Mouse (Mus musculus) kidney, embryonic 16.5 days (tissue): ENCODE data around the gene Hist1h2ad. TPM values are rescaled to one million over a fixed set of nuclear protein-coding genes. Genes with fewer than 3 reads are reported as not detected.
A peak's percentile ranks its signal among the peaks of the same experiment; 100 is the strongest.
"Not testable (repeated sequence)": the region's sequence is repeated elsewhere in the genome, so short reads cannot be mapped to it uniquely, and the experiment has no call there.

ENCODE experiments used
- ATAC-seq: fragments of 200-750 bp; cut with Nextera tagmentation; 2 replicates; pipeline ENCODE4 v1.8.0; 2017; ENCODE audit warnings: moderate TSS enrichment; ENCODE audit not compliant: low FRiP score, low TSS enrichment
- H3K27ac ChIP-seq: fragments of 300-500 bp; sonication (generic); 2 replicates; pipeline ENCODE4 v1.5.1; 2014; ENCODE audit warnings: low read length
- H3K27me3 ChIP-seq: fragments of 300-500 bp; sonication (generic); 2 replicates; pipeline ENCODE4 v1.6.1; 2014; ENCODE audit warnings: low read length, control low read depth, mixed read lengths; ENCODE audit not compliant: insufficient read depth
- H3K36me3 ChIP-seq: fragments of 300-500 bp; sonication (generic); 2 replicates; pipeline ENCODE4 v1.6.1; 2014; ENCODE audit warnings: low read length, control low read depth, mixed read lengths; ENCODE audit not compliant: insufficient read depth
- H3K4me1 ChIP-seq: fragments of 300-500 bp; sonication (generic); 2 replicates; pipeline ENCODE4 v1.6.1; 2014; ENCODE audit warnings: low read length, control low read depth, mixed read lengths; ENCODE audit not compliant: insufficient read depth
- H3K4me2 ChIP-seq: fragments of 300-500 bp; sonication (generic); replicated peaks from 2 replicates; pipeline ENCODE4 v1.6.1; 2014; ENCODE audit warnings: low read depth, low read length
- H3K4me3 ChIP-seq: fragments of 300-500 bp; sonication (generic); 2 replicates; pipeline ENCODE4 v1.5.1; 2014; ENCODE audit warnings: mild to moderate bottlenecking, low read length
- H3K9ac ChIP-seq: fragments of 300-500 bp; sonication (generic); replicated peaks from 2 replicates; pipeline ENCODE4 v1.6.1; 2014; ENCODE audit warnings: low read length
- H3K9me3 ChIP-seq: fragments of 300-500 bp; sonication (generic); 2 replicates; pipeline ENCODE4 v1.6.1; 2016; ENCODE audit warnings: low read length, control low read depth
- WGBS: fragments of 180-500 bp; shearing (Covaris S2); extraction: QIAGEN DNeasy Blood & Tissue Kit; methylation state at CpG from one replicate; pipeline ENCODE4 v1.1.7; 2014; 5-methylcytosine and 5-hydroxymethylcytosine counted together
- polyA plus RNA-seq: library from polyadenylated mRNA; unstranded; fragments of >200 nt; fragmentation: Nextera tagmentation; extraction: Ambion mirVana; gene quantifications from 2 replicates; pipeline ENCODE4 v1.2.1, GENCODE M21; 2015

Gene Hist1h2ad
- polyA plus RNA-seq, 1 experiment from 2014 or later, result 3.0 TPM

DNA sequence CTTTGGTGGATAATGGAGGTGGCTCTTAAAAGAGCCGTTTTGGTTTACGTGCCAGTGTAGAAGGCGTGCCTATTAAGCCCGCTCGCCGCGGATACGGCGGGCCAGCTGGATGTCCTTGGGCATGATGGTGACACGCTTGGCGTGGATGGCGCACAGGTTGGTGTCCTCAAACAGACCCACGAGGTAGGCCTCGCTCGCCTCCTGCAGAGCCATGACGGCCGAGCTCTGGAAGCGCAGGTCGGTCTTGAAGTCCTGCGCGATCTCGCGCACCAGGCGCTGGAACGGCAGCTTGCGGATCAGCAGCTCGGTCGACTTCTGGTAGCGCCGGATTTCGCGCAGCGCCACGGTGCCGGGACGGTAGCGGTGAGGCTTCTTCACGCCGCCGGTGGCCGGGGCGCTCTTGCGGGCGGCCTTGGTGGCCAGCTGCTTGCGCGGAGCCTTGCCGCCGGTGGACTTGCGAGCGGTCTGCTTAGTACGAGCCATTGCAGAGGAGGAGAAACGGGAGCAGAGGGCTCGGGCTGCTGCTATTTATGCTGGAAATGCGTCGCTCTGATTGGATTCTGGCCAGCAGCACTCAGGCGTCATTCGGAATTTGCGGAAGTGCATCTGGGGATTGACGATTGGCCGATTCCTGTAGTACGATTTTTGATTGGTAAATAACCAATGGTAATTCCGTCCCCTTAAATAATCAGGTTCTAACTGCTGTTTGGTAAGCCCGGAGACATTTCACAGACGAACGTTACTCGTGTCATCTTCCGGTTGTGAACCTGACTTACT, 12.1 kb upstream of the Hist1h2ad start, which contains the start of gene Hist1h3e:
Gene Hist1h3e, minus strand, starts transcription at position 487 of the 777 bp plus-strand sequence.
- H3K4me2 ChIP-seq, result peak within 1 kb of the TSS; percentile 77
- not testable (repeated sequence) for H3K36me3 ChIP-seq, H3K9me3 ChIP-seq, H3K27me3 ChIP-seq, H3K4me1 ChIP-seq
- peak within 1 kb of the TSS; percentile 47 for H3K4me3 ChIP-seq
- H3K27ac ChIP-seq, result peak within 1 kb of the TSS; percentile 100
- peak within 1 kb of the TSS; percentile 74 for H3K9ac ChIP-seq
- ATAC-seq, result peak; percentile 95
- 1% methylated on average over 55 of the region's 67 CpGs for WGBS

DNA sequence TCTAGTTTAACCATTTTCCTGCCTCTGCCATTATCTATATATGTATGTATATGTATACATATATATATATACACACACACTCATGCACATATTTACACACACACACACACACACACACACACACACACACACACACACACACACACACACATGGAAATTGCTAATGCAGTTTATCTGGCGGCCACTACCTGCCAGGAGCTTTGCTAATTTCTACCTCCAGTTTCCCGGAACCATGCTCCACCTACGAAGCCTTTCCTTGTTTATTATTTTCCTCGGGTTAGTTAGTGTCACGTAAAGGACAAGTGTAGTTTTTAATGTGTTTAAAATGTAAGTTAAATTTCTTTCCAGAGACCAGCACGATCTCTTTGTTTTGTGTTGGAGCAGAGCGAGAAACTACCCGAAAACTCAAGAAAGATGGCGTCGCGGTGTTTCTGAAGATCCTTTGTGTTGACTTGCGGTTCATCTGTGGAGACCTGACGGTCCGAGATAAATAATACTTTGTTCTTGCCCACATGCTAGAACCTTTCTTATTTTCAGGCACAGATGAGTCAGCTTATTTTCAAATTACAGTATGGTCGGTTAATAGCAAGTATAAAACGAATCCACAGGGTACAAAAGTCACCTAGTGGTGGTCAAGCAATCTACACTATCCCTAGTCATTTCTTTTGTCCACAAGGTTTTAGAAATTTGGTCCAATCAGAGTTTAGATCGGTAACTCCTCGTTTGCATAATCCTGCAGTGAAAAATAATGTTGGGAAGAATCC, 11.3 kb upstream of the Hist1h2ad start:
- no peaks in the 10 kb centered on the region for H3K27me3 ChIP-seq
- no peaks in the 10 kb centered on the region for H3K36me3 ChIP-seq
- peak overlapping the region; percentile 37 for H3K4me3 ChIP-seq
- ATAC-seq, result peak; percentile 64
- H3K9me3 ChIP-seq, result no peaks in the 10 kb centered on the region
- H3K4me1 ChIP-seq, result no peaks in the 10 kb centered on the region; the same call in 1 of the 2 replicates
- H3K4me2 ChIP-seq, result peak overlapping the region; percentile 77
- H3K9ac ChIP-seq, result peak overlapping the region; percentile 74
- H3K27ac ChIP-seq, result peak overlapping the region; percentile 100
- WGBS, result 3% methylated on average over 18 of the region's 18 CpGs

DNA sequence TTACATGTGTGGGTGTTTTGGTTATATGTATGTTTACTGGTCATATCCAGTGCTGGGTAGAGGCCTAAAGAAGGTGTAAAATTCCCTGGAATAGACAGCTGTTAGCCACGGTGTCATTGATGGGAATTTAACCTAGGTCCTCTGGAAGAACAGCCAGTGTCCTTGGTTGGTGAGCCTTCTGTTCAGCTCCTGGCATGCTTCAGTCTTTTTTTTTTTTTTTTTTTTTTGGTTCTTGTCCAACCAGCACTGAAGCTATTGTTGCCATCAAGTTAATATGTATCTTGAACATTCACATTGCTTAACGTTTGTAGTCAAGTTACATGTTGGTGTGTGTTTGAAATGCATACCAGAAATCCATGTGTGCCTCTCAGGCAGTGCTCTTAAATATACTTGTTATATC, 9.7 kb upstream of the Hist1h2ad start:
- Histone ChIP-seq H3K36me3 (no peaks in the 10 kb centered on the region), H3K9me3 (no peaks in the 10 kb centered on the region), H3K4me2 (no peak overlapping the region), H3K4me1 (peaks cover under 1% of the 10 kb centered on the region; the same call in 1 of the 2 replicates), H3K27ac (peak overlapping the region; percentile 100), H3K27me3 (no peaks in the 10 kb centered on the region), H3K9ac (no peak overlapping the region), H3K4me3 (no peak overlapping the region)
- WGBS, result 72% methylated on average over 2 of the region's 2 CpGs
- no peak for ATAC-seq

DNA sequence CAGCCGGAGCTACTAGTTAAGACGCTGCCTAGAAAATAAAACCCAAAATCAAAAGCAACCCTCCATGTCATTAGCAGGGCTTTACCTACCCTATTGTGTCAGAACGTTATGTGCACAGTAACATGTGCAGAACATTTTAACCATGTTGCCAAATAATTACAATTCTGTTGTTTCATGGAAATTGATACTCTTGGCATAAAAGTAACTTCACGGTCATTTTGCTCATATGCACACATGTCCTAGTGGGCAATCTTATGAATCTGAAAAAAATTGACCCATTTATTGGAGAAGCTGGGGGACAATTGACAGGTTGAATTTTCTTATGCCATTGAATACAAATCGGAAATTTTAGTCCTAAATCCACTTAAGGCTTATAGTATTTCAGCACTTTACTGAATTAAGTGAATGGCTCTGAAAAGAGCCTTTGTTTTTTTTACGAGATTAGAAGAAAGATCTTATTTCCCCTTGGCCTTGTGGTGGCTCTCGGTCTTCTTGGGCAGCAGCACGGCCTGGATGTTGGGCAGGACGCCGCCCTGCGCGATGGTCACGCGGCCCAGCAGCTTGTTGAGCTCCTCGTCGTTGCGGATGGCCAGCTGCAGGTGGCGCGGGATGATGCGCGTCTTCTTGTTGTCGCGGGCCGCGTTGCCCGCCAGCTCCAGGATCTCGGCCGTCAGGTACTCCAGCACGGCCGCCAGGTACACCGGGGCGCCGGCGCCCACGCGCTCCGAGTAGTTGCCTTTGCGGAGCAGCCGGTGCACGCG, 3.7 kb upstream of the Hist1h2ad start:
- Histone ChIP-seq H3K27ac (peak overlapping the region; percentile 97), H3K9ac (peak overlapping the region; percentile 61), H3K4me3 (peak overlapping the region; percentile 57), H3K4me2 (peak overlapping the region; percentile 54)
- not testable (repeated sequence) for H3K36me3 ChIP-seq, ATAC-seq, H3K9me3 ChIP-seq, H3K27me3 ChIP-seq, H3K4me1 ChIP-seq
- under 1% methylated on average over 20 of the region's 41 CpGs for WGBS

DNA sequence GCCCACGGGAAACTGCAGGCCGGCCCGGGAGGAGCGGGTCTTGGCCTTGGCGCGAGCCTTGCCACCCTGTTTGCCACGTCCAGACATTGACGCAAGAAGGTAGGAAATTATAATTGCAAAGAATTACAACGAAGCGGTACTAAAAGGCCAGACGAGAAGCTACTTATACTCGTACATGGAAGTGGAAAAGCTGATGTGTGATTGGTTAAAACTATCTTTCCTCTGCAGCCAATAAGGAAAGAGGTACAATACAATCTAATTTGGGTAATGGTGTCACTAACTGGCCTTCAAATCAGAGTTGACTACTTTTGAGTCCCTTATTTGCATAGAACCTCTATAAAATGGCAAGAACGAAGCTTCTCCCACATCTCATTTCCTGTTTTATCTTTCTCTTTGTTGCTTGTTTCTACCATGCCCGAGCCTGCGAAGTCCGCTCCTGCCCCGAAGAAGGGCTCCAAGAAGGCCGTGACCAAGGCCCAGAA, 3.1 kb upstream of the Hist1h2ad start, which contains the start of the genes Hist1h2ae and Hist1h2bg:
Gene Hist1h2ae, minus strand, starts transcription at position 199 of the 482 bp plus-strand sequence.
Gene Hist1h2bg, plus strand, starts transcription at position 375 of the 482 bp plus-strand sequence.
- Histone ChIP-seq H3K4me3 (peak within 1 kb of the TSS; percentile 57), H3K27me3 (no peaks in the 10 kb centered on the region)

DNA sequence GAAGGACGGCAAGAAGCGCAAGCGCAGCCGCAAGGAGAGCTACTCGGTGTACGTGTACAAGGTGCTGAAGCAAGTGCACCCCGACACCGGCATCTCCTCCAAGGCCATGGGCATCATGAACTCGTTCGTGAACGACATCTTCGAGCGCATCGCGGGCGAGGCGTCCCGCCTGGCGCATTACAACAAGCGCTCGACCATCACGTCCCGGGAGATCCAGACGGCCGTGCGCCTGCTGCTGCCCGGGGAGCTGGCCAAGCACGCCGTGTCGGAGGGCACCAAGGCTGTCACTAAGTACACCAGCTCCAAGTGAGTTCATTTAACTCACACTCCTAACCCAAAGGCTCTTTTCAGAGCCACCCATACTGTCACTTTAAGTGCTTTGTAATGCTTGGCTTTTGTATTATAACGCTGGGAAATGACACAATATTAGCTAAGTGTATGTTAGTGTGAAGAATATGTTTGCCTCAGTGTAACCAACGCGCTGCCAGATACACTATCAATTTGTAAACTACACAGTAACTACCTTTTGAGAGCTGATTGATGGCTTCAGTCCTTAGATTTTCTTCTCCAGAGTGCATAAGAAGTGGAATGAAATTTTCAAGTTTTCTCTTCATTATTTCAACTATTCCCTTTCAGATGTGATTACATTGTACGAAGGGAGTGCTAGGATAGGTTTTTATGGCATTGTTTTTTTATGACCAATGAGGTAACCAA, 2.5 kb upstream of the Hist1h2ad start:
- not testable (repeated sequence) for H3K9me3 ChIP-seq, ATAC-seq, H3K36me3 ChIP-seq, H3K27me3 ChIP-seq
- WGBS, result under 1% methylated on average over 8 of the region's 34 CpGs
- H3K4me1 ChIP-seq, result peaks cover 15% of the 10 kb centered on the region
- H3K4me3 ChIP-seq, result peak overlapping the region; percentile 57
- peak overlapping the region; percentile 75 for H3K9ac ChIP-seq
- peak overlapping the region; percentile 78 for H3K4me2 ChIP-seq
- peak overlapping the region; percentile 97 for H3K27ac ChIP-seq

More for the DNA sequence above, 3.1 kb upstream of the Hist1h2ad start, which contains the start of the genes Hist1h2ae and Hist1h2bg:
- Histone ChIP-seq H3K9me3 (no peaks in the 10 kb centered on the region), H3K4me1 (peaks cover 10% of the 10 kb centered on the region), H3K36me3 (no peaks in the 10 kb centered on the region), H3K9ac (peak within 1 kb of the TSS; percentile 75), H3K27ac (peak within 1 kb of the TSS; percentile 97), H3K4me2 (peak within 1 kb of the TSS; percentile 78)
- WGBS, result 0% methylated on average over 18 of the region's 18 CpGs
- peak; percentile 91 for ATAC-seq

DNA sequence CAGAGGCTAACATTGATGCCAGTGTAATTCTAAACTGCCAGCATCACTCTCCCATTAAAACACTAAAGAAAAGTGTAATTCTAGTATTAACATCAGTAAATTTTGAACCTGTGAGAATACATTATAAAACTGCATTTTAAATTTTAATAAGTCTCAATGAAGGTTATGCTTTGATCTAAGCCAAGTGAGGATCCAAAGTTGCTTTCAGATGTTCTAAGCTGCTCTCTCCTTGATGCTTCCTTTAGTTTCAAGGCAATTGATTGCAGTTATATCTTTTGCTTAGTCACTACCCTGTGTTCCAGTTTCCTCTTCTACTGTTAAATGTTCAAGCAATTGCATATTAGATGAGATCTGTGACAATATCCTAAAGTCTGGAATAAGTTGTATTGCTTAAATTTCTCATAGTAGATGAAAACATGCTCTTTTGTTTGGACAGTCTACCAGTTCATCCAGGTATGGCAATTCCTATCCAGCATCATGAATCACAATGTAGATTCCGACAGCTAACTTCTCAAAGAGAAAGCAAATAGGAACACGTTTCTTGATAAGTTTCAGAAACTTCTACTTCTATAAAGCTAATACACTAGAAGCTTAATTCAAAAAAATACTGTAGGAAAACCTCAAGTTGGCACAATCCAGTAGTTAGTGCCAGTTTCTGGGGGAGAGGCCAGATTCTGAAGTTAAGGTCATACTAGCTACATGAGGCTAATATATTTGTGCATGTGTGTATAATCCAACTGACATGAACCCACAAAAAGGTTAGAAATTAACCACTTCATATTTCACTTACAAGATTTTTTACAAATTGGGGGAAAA, 1.8 kb upstream of the Hist1h2ad start:
- Histone ChIP-seq H3K4me1 (peaks cover 22% of the 10 kb centered on the region), H3K9me3 (no peaks in the 10 kb centered on the region), H3K4me3 (peak overlapping the region; percentile 57), H3K27me3 (no peaks in the 10 kb centered on the region), H3K27ac (peak overlapping the region; percentile 97), H3K9ac (peak overlapping the region; percentile 80), H3K4me2 (peak overlapping the region; percentile 78), H3K36me3 (no peaks in the 10 kb centered on the region)
- no peak for ATAC-seq
- 18% methylated on average over 2 of the region's 2 CpGs for WGBS

DNA sequence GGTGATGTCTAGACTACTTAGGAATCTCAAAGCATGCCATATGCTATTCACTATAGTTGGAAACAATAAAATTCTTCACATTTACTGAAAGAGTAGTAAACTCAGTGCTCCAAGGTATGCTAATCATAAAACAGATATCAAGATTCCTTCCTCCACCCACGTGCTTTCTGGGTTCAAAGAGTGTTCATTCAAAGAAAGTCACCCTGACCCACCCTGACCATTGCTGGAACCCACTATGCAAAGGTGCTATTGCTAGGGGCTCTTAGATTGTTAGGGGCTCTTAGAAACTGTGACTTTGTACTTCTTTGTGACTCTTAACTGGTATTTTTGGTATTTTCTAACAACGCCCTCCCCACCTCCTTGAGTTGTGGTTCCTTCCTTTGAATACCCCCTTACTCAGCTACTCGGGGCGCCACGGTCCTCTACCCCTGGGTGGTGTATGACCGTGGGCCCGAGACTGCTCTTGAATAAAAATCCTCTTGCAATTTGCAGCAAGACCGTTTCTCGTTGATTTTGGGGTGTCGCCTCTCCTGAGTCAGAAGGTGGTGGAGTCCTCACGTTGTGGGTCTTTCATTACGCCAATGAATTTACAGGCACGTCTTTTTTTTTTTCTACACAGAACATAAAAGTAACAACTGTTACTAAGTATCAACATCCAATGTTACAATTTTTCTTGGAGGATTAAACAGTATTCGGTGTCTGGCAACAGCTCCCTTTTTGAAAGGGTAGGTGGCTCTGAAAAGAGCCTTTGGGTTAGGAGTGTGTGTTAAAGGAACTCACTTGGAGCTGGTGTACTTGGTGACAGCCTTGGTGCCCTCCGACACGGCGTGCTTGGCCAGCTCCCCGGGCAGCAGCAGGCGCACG, 915 bp upstream of the Hist1h2ad start:
- Histone ChIP-seq H3K27ac (peak overlapping the region; percentile 97), H3K4me2 (peak overlapping the region; percentile 78), H3K9ac (peak overlapping the region; percentile 80), H3K4me3 (peak overlapping the region; percentile 57), H3K4me1 (peaks cover 22% of the 10 kb centered on the region)
- H3K36me3 ChIP-seq, ATAC-seq, H3K9me3 ChIP-seq, H3K27me3 ChIP-seq: not testable (repeated sequence)
- WGBS, result 5% methylated on average over 17 of the region's 20 CpGs
